Mouse (Mus musculus) liver, embryonic 16.5 days (tissue): ENCODE results near the gene Filip1l. TPM values are rescaled to one million over a fixed set of nuclear protein-coding genes. Genes with fewer than 3 reads are reported as not detected.

Experiments
- ATAC-seq: fragments of 200-750 bp; cut with Nextera tagmentation; 2 replicates; pipeline ENCODE4 v1.8.0; 2017; ENCODE audit warnings: low read depth, mild to moderate bottlenecking, moderate number of reproducible peaks, moderate library complexity
- H3K27ac ChIP-seq: fragments of 300-500 bp; sonication (generic); 2 replicates; pipeline ENCODE4 v1.5.1; 2014; ENCODE audit warnings: mild to moderate bottlenecking, low read length
- H3K27me3 ChIP-seq: fragments of 300-500 bp; sonication (generic); 2 replicates; pipeline ENCODE4 v1.6.1; 2014; ENCODE audit warnings: low read depth, low read length, mixed read lengths; ENCODE audit not compliant: control insufficient read depth, insufficient read depth
- H3K36me3 ChIP-seq: fragments of 300-500 bp; sonication (generic); 2 replicates; pipeline ENCODE4 v1.6.1; 2014; ENCODE audit warnings: mild to moderate bottlenecking; ENCODE audit not compliant: control insufficient read depth, insufficient read depth
- H3K4me1 ChIP-seq: fragments of 300-500 bp; sonication (generic); 2 replicates; pipeline ENCODE4 v1.6.1; 2014; ENCODE audit warnings: low read depth, low read length, mixed read lengths; ENCODE audit not compliant: control insufficient read depth
- H3K4me2 ChIP-seq: fragments of 300-500 bp; sonication (generic); 2 replicates; pipeline ENCODE4 v1.6.1; 2014; ENCODE audit warnings: low read depth, low read length, mixed read lengths
- H3K4me3 ChIP-seq: fragments of 300-500 bp; sonication (generic); 2 replicates; pipeline ENCODE4 v1.5.1; 2014; ENCODE audit warnings: low read depth, mild to moderate bottlenecking, low read length
- H3K9ac ChIP-seq: fragments of 300-500 bp; sonication (generic); 2 replicates; pipeline ENCODE4 v1.6.1; 2014; ENCODE audit warnings: low read depth, low read length
- H3K9me3 ChIP-seq: fragments of 300-500 bp; sonication (generic); replicated peaks from 2 replicates; pipeline ENCODE4 v1.6.1; 2016; ENCODE audit warnings: low read length; ENCODE audit not compliant: control insufficient read depth
- WGBS: fragments of 180-500 bp; shearing (Covaris S2); extraction: QIAGEN DNeasy Blood & Tissue Kit; methylation state at CpG from one replicate; pipeline ENCODE4 v1.1.7; 2014; ENCODE audit not compliant: insufficient replicate concordance; 5-methylcytosine and 5-hydroxymethylcytosine counted together
- polyA plus RNA-seq: library from polyadenylated mRNA; unstranded; fragments of >200 nt; fragmentation: Nextera tagmentation; extraction: Ambion mirVana; gene quantifications from 2 replicates; pipeline ENCODE4 v1.2.1, GENCODE M21; 2015

The Filip1l gene
- polyA plus RNA-seq, 1 experiment from 2014 or later: 5.0 TPM

DNA sequence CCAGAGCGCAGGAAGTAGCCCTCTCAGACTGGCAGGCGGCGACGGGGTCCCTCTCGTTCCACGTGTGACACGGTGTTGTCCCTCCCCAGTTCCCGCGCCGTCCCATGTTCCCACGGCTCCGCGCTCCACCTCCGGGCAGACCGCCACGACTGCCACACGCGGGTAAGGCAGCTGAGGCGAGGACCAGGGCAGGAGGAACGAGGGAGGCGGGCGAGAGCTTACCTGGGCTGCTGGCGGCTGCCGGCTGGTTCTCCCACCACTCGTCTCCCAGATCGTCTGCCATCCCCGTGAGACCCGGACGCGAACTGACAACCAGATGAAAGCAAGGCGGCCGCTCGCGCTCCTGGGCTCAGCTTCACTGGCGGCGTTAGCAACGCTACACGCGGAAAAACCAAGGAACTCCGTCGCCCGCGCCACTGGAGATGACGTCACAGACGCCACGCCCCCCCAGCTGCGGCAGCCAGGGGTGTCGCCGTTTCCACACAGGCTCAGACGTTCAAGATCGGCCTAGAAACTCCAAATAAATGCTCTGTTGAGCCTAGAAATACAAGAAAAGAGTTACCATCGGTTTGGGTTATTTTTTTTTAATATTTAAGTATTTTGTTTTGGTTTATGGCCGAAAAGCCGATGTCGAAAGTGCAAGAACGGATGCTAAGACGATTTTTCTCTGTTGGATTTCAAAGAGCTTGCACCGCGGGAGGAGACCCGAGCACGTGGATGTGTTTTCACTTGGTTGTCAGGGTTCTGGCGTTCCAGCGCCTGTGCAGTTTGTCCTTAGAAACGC, 253.7 kb downstream of the Filip1l start, which contains the start of gene Cmss1:
TSS of gene Cmss1 (minus strand) at position 421 of the 784 bp plus-strand sequence.
- Histone ChIP-seq H3K27me3 (no peaks in the 10 kb centered on the region), H3K9me3 (no peaks in the 10 kb centered on the region), H3K4me2 (peak within 1 kb of the TSS; percentile 91), H3K36me3 (no peaks in the 10 kb centered on the region), H3K27ac (0 out of 2 replicates have a peak within 1 kb of the TSS, but pooled peaks have one; percentile 53), H3K4me1 (peaks cover 9% of the 10 kb centered on the region), H3K4me3 (peak within 1 kb of the TSS; percentile 85), H3K9ac (peak within 1 kb of the TSS; percentile 67)
- ATAC-seq: peak; percentile 90
- whole genome bisulfite sequencing: under 1% methylated on average over 64 of the region's 64 CpGs

DNA sequence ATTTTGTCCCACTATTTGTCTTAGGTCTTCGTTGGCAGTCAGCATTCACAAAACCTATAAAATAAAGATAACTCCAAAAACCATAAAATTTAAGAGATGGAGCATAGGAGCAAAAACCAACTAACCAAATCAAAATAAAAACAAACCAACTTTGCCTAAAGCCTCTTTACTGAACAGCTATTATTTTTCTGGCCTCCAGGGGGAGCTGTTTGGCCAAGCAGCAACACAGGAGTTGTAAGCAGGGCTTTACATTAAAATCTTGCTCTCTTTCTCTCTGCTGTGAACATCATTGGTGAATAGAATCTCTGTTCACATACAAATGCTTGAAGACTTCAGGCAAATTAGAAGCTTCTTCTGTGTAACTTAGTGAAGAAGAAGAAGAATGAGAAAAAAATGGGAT, 258.9 kb downstream of the Filip1l start:
- Histone ChIP-seq H3K27me3 (no peaks in the 10 kb centered on the region), H3K27ac (no peak overlapping the region), H3K9me3 (no peaks in the 10 kb centered on the region), H3K9ac (no peak overlapping the region), H3K4me2 (no peak overlapping the region), H3K4me3 (no peak overlapping the region), H3K36me3 (no peaks in the 10 kb centered on the region), H3K4me1 (peaks cover 5% of the 10 kb centered on the region)
- 3% methylated on average over 1 of the region's 1 CpGs for WGBS
- ATAC-seq: no peak

Other genes with a start within 250 kb of the Filip1l start
- 18.3 and 19.5 TPM in 2 replicates for gene Tomm70a, start 231.4 kb upstream of the Filip1l start, polyA plus RNA-seq
- gene Nit2, start 185.8 kb upstream of the Filip1l start, polyA plus RNA-seq: 47.4 and 48.0 TPM in 2 replicates
- gene Tbc1d23, start 121.6 kb upstream of the Filip1l start, polyA plus RNA-seq: 5.7 and 5.8 TPM in 2 replicates
- gene Tmem30c, start 60.2 kb upstream of the Filip1l start, polyA plus RNA-seq: not detected in 2 replicates